ENCODE assay signal across 8 mouse cellular contexts in genomic region chr3:95819351-95819985, GRCm38 (mm10). TPM values are rescaled to one million over a fixed set of nuclear protein-coding genes. Genes with fewer than 3 reads are reported as not detected.
DNase-seq lines count a peak whose midpoint lies in the region; ATAC-seq and TF ChIP-seq lines count a peak whose summit lies in the region.

No protein-coding gene starts in this region.

- no peaks in the 10 kb centered on the region for H3K27me3 ChIP-seq in kidney, embryonic 14.5 days (ENCODE audit: control insufficient read depth, insufficient read depth, low read length)
- H3K27me3 ChIP-seq in limb, embryonic 15.5 days: no peaks in the 10 kb centered on the region

- H3K4me3 ChIP-seq in bone marrow macrophage, adult 2 months (ENCODE audit: insufficient read depth, low read length): peak overlapping the region; percentile 76
- H3K4me3 ChIP-seq in embryonic fibroblast, embryonic 13.5 days (ENCODE audit: insufficient read depth, low read length): peak overlapping the region; percentile 48
- peak overlapping the region; percentile 65 for H3K4me3 ChIP-seq in kidney, embryonic 14.5 days (ENCODE audit: low read length)
- H3K4me3 ChIP-seq in limb, embryonic 15.5 days: peak overlapping the region; percentile 73

- peaks cover 15% of the 10 kb centered on the region for H3K4me1 ChIP-seq in bone marrow macrophage, adult 2 months (ENCODE audit: control insufficient read depth, insufficient read depth, low read length)
- H3K4me1 ChIP-seq in embryonic fibroblast, embryonic 13.5 days (ENCODE audit: control insufficient read depth, insufficient read depth, low read length): peaks cover 5% of the 10 kb centered on the region; the same call in 1 of the 2 replicates
- H3K4me1 ChIP-seq in kidney, embryonic 14.5 days (ENCODE audit: control insufficient read depth, insufficient read depth, low read length): peaks cover 11% of the 10 kb centered on the region; the same call in 1 of the 2 replicates
- peaks cover 9% of the 10 kb centered on the region for H3K4me1 ChIP-seq in limb, embryonic 15.5 days

- no peak for TF ChIP-seq CTCF in bone marrow macrophage, adult 2 months (IDR thresholded peaks at IDR 0.05; ENCODE audit: low read depth, low read length)
- TF ChIP-seq CTCF in embryonic fibroblast, embryonic 13.5 days (IDR thresholded peaks at IDR 0.05; ENCODE audit: borderline replicate concordance, insufficient read depth, low read length): no peak

- H3K4me2 ChIP-seq in kidney, embryonic 14.5 days (replicated peaks; ENCODE audit: low read depth, low read length): peak overlapping the region; percentile 46
- H3K4me2 ChIP-seq in limb, embryonic 15.5 days: peak overlapping the region; percentile 49

- H3K36me3 ChIP-seq in kidney, embryonic 14.5 days (ENCODE audit: control insufficient read depth, insufficient read depth, low read length): no peaks in the 10 kb centered on the region; the same call in 1 of the 2 replicates
- no peaks in the 10 kb centered on the region for H3K36me3 ChIP-seq in limb, embryonic 15.5 days

- H3K9ac ChIP-seq in kidney, embryonic 14.5 days (ENCODE audit: low read depth, low read length): peak overlapping the region; percentile 82
- H3K9ac ChIP-seq in limb, embryonic 15.5 days: peak overlapping the region; percentile 58

- ATAC-seq in kidney, embryonic 14.5 days (ENCODE audit: low FRiP score, low TSS enrichment): peak; percentile 97
- ATAC-seq in limb, embryonic 15.5 days (ENCODE audit: insufficient number of reproducible peaks, low FRiP score, low TSS enrichment, low read depth): peak; percentile 96

- peak; percentile 100 for DNase-seq in A20 (ENCODE audit: low read depth, low spot score)
- DNase-seq in heart, adult 9 months (ENCODE audit: low spot score in 2 of 2): peak; percentile 97 to 99
- peak; percentile 98 to 99 for DNase-seq in monocyte, adult 2 months (ENCODE audit: low read depth in 1 of 2, low spot score in 2 of 2)
- DNase-seq in spleen, postnatal 36 days (ENCODE audit: low spot score in 2 of 2): peak; percentile 100

- H3K9me3 ChIP-seq in kidney, embryonic 14.5 days (ENCODE audit: control insufficient read depth, low read length): no peaks in the 10 kb centered on the region
- no peaks in the 10 kb centered on the region for H3K9me3 ChIP-seq in limb, embryonic 15.5 days

- H3K27ac ChIP-seq in bone marrow macrophage, adult 2 months (ENCODE audit: insufficient read depth, low read depth, low read length): peak overlapping the region; percentile 93
- peak overlapping the region; percentile 90 for H3K27ac ChIP-seq in embryonic fibroblast, embryonic 13.5 days (ENCODE audit: insufficient read depth, low read length)
- H3K27ac ChIP-seq in kidney, embryonic 14.5 days (ENCODE audit: low read depth, low read length): peak overlapping the region; percentile 100
- H3K27ac ChIP-seq in limb, embryonic 15.5 days: peak overlapping the region; percentile 100

- TF ChIP-seq POLR2A in bone marrow macrophage, adult 2 months (IDR thresholded peaks at IDR 0.05; ENCODE audit: borderline replicate concordance, low read depth, low read length): peak; percentile 9; the same call in 1 of the 2 replicates
- TF ChIP-seq POLR2A in embryonic fibroblast, embryonic 13.5 days (IDR thresholded peaks at IDR 0.05; ENCODE audit: low read depth, low read length): peak; percentile 75

- WGBS in kidney, embryonic 14.5 days: under 1% methylated on average over 49 of the region's 49 CpGs
- under 1% methylated on average over 49 of the region's 49 CpGs for WGBS in limb, embryonic 15.5 days

RNA-seq across cellular contexts. Expression of gene Rprd2, which starts 0.8 kb away (rescaled TPM):
- 24.4 and 29.0 TPM in 2 replicates for polyA plus RNA-seq in bone marrow macrophage, adult 2 months (2012; ENCODE audit: insufficient read depth, insufficient read length, missing spikeins)
- polyA plus RNA-seq in embryonic fibroblast, embryonic 13.5 days (2011; ENCODE audit: insufficient read length, low read depth, missing spikeins): 32.2 and 37.1 TPM in 2 replicates
- polyA plus RNA-seq in kidney, embryonic 14.5 days (2014; fragmentation: Nextera tagmentation; extraction: Ambion mirVana): 20.4 and 27.2 TPM in 2 replicates
- polyA plus RNA-seq in limb, embryonic 15.5 days (2015; fragmentation: Nextera tagmentation; extraction: Ambion mirVana): 19.3 and 19.6 TPM in 2 replicates

RNA-seq across cellular contexts. Expression of gene Prpf3, which starts 36.2 kb away (rescaled TPM):
- 33.0 and 34.9 TPM in 2 replicates for polyA plus RNA-seq in bone marrow macrophage, adult 2 months (2012; ENCODE audit: insufficient read depth, insufficient read length, missing spikeins)
- 37.4 and 37.7 TPM in 2 replicates for polyA plus RNA-seq in embryonic fibroblast, embryonic 13.5 days (2011; ENCODE audit: insufficient read length, low read depth, missing spikeins)
- 51.2 and 60.8 TPM in 2 replicates for polyA plus RNA-seq in kidney, embryonic 14.5 days (2014; fragmentation: Nextera tagmentation; extraction: Ambion mirVana)
- polyA plus RNA-seq in limb, embryonic 15.5 days (2015; fragmentation: Nextera tagmentation; extraction: Ambion mirVana): 41.2 and 46.1 TPM in 2 replicates

RNA-seq across cellular contexts. Expression of gene Mrps21, which starts 51.9 kb away (rescaled TPM):
- 227 and 228 TPM in 2 replicates for polyA plus RNA-seq in bone marrow macrophage, adult 2 months (2012; ENCODE audit: insufficient read depth, insufficient read length, missing spikeins)
- 171 and 236 TPM in 2 replicates for polyA plus RNA-seq in embryonic fibroblast, embryonic 13.5 days (2011; ENCODE audit: insufficient read length, low read depth, missing spikeins)
- polyA plus RNA-seq in kidney, embryonic 14.5 days (2014; fragmentation: Nextera tagmentation; extraction: Ambion mirVana): 377 and 496 TPM in 2 replicates
- 267 and 300 TPM in 2 replicates for polyA plus RNA-seq in limb, embryonic 15.5 days (2015; fragmentation: Nextera tagmentation; extraction: Ambion mirVana)

RNA-seq across cellular contexts. Expression of gene Tars2, which starts 59.5 kb away (rescaled TPM):
- 27.0 and 27.8 TPM in 2 replicates for polyA plus RNA-seq in bone marrow macrophage, adult 2 months (2012; ENCODE audit: insufficient read depth, insufficient read length, missing spikeins)
- 36.7 and 37.5 TPM in 2 replicates for polyA plus RNA-seq in embryonic fibroblast, embryonic 13.5 days (2011; ENCODE audit: insufficient read length, low read depth, missing spikeins)
- polyA plus RNA-seq in kidney, embryonic 14.5 days (2014; fragmentation: Nextera tagmentation; extraction: Ambion mirVana): 37.5 and 56.6 TPM in 2 replicates
- 39.8 and 40.4 TPM in 2 replicates for polyA plus RNA-seq in limb, embryonic 15.5 days (2015; fragmentation: Nextera tagmentation; extraction: Ambion mirVana)

Comparison
In these comparisons a context has a peak if more than half of its experiments do, and no peak if none do; other contexts are left out.
1. Peak in every context shown above with its lines: DNase-seq, ATAC-seq, H3K4me3 ChIP-seq and H3K27ac ChIP-seq.